Mouse (Mus musculus) megakaryocyte, embryonic 14.5 days (primary cell): ENCODE measurements at regions not wholly inside any gene's neighbourhood (a gene's known extent, or its start where the extent isn't known, plus 50 kb on each side); places are given as distances from the start of the nearest gene placed in this dataset.

Experiments used
- FLI1 ChIP-seq: IDR thresholded peaks from 2 replicates; pipeline ENCODE4 v1.6.1; 2012; ENCODE audit warnings: low read length, inconsistent platforms, mixed read lengths
- GATA1 ChIP-seq: IDR thresholded peaks from 3 replicates; pipeline ENCODE4 v1.6.1; 2012; ENCODE audit warnings: mixed read lengths, low read length, inconsistent platforms, borderline replicate concordance

GRCm38 (mm10) chr7:135930091-135930490, 213.9 kb upstream of the Mki67 start:
- no peak for TF ChIP-seq GATA1
- no peak for TF ChIP-seq FLI1
